Mouse (Mus musculus) hindbrain, embryonic 16.5 days (tissue): ENCODE data around the gene Olfr1494. TPM values are rescaled to one million over a fixed set of nuclear protein-coding genes. Genes with fewer than 3 reads are reported as not detected.

Source experiments
- ATAC-seq: fragments of 200-750 bp; cut with Nextera tagmentation; 2 replicates; pipeline ENCODE4 v1.8.0; 2017; ENCODE audit warnings: moderate TSS enrichment, moderate library complexity
- H3K27ac ChIP-seq: fragments of 300-500 bp; sonication (generic); 2 replicates; pipeline ENCODE4 v1.5.1; 2014; ENCODE audit warnings: low read depth, mild to moderate bottlenecking, control low read depth, low read length, moderate library complexity
- H3K27me3 ChIP-seq: fragments of 300-500 bp; sonication (generic); replicated peaks from 2 replicates; pipeline ENCODE4 v1.6.1; 2014; ENCODE audit warnings: low read length; ENCODE audit not compliant: control insufficient read depth, insufficient read depth
- H3K36me3 ChIP-seq: fragments of 300-500 bp; sonication (generic); 2 replicates; pipeline ENCODE4 v1.6.1; 2014; ENCODE audit warnings: mild to moderate bottlenecking, low read length, moderate library complexity, mixed read lengths; ENCODE audit not compliant: control insufficient read depth, insufficient read depth
- H3K4me1 ChIP-seq: fragments of 300-500 bp; sonication (generic); 2 replicates; pipeline ENCODE4 v1.6.1; 2014; ENCODE audit warnings: low read depth, low read length; ENCODE audit not compliant: control insufficient read depth, insufficient read depth
- H3K4me2 ChIP-seq: fragments of 300-500 bp; sonication (generic); 2 replicates; pipeline ENCODE4 v1.6.1; 2014; ENCODE audit warnings: mild to moderate bottlenecking, low read length, control low read depth, moderate library complexity
- H3K4me3 ChIP-seq: fragments of 300-500 bp; sonication (generic); 2 replicates; pipeline ENCODE4 v1.5.1; 2014; ENCODE audit warnings: mild to moderate bottlenecking, low read length, control low read depth, moderate library complexity
- H3K9ac ChIP-seq: fragments of 300-500 bp; sonication (generic); 2 replicates; pipeline ENCODE4 v1.6.1; 2014; ENCODE audit warnings: low read depth, mild to moderate bottlenecking, control low read depth, low read length, moderate library complexity
- H3K9me3 ChIP-seq: fragments of 300-500 bp; sonication (generic); 2 replicates; pipeline ENCODE4 v1.6.1; 2014; ENCODE audit warnings: mild to moderate bottlenecking, low read length, moderate library complexity; ENCODE audit not compliant: control insufficient read depth
- WGBS: fragments of 180-500 bp; shearing (Covaris S2); extraction: QIAGEN DNeasy Blood & Tissue Kit; methylation state at CpG from one replicate; pipeline ENCODE4 v1.1.7; 2014; 5-methylcytosine and 5-hydroxymethylcytosine counted together
- polyA plus RNA-seq: library from polyadenylated mRNA; unstranded; fragments of >200 nt; fragmentation: Nextera tagmentation; extraction: Ambion mirVana; gene quantifications from 2 replicates; pipeline ENCODE4 v1.2.1, GENCODE M21; 2015

Gene Olfr1494
- not detected in 2 replicates for polyA plus RNA-seq

DNA sequence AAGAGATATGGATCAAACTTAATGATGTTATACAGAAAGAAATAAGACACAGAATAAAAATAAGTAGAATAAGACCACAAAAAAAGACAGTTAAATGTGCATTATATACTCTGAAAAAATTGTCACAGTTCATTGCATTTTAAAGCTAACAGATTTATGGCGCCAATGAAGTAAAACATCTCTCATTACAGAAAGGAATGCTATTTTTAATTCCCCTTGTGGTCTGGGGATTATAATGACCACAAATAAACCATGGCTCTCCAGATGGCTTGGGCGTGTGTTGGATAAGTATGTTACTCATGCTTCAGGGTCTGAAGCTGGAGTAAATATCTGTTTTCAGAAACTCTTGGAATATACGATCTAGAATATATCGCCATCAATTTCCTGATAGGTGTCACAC is at the start of gene Olfr1494:
Gene Olfr1494, plus strand, starts transcription at position 301 of the 400 bp plus-strand sequence.
- no peak within 1 kb of the TSS for H3K27ac ChIP-seq
- H3K27me3 ChIP-seq, result no peaks in the 10 kb centered on the region
- no peak within 1 kb of the TSS for H3K4me2 ChIP-seq
- H3K36me3 ChIP-seq, result no peaks in the 10 kb centered on the region
- H3K4me1 ChIP-seq, result no peaks in the 10 kb centered on the region
- H3K9me3 ChIP-seq, result no peaks in the 10 kb centered on the region
- 90% methylated on average over 4 of the region's 4 CpGs for WGBS
- no peak within 1 kb of the TSS for H3K4me3 ChIP-seq
- H3K9ac ChIP-seq, result no peak within 1 kb of the TSS
- ATAC-seq, result no peak

DNA sequence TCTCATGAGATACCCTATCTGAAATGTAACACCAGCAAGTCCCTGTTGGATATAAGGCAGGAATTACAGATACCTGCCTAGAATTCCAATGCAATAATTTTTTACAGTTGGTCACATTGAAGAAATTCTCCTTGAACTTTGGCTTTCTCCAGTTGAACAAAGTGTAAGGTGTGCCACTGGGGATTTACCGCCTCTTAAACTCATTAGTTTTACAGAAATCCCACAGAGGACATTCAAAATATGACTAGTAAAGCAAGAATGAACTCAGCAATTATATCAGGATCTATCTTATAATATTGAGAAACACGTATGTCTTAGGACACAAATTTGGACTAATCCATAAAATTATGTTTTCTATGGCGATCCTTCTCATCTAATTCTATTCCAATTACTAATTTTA is 42.6 kb upstream of the Olfr1494 start, which contains the start of gene Olfr1491:
Gene Olfr1491, plus strand, starts transcription at position 301 of the 400 bp plus-strand sequence.
- WGBS, result 77% methylated on average over 3 of the region's 3 CpGs
- no peak for ATAC-seq
- Histone ChIP-seq H3K9ac (no peak within 1 kb of the TSS), H3K36me3 (no peaks in the 10 kb centered on the region), H3K9me3 (no peaks in the 10 kb centered on the region), H3K4me3 (no peak within 1 kb of the TSS), H3K27me3 (no peaks in the 10 kb centered on the region), H3K4me1 (no peaks in the 10 kb centered on the region), H3K27ac (no peak within 1 kb of the TSS), H3K4me2 (no peak within 1 kb of the TSS)

DNA sequence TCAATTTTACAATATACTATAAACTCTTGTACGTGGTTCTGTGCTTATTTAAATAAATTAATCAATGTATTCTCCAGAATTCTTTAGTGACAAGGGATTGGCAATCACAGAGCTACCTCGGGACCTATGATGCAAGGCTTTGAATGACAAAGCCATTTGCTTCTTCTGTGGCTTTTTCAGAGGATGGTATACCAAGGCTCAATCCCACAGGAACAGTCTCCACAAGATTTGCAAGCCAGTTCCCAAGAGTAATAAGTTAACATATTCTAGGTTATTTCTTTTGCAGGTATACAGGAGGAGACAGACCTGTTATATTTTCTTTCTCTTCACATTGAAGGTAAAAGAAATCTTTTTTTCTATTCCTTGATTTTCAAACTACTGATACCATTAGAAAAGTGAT is 16.6 kb upstream of the Olfr1494 start, which contains the start of gene Olfr1493-ps1:
Gene Olfr1493-ps1, plus strand, starts transcription at position 301 of the 400 bp plus-strand sequence.
- no peaks in the 10 kb centered on the region for H3K27me3 ChIP-seq
- no peak within 1 kb of the TSS for H3K9ac ChIP-seq
- no peaks in the 10 kb centered on the region for H3K36me3 ChIP-seq
- no peaks in the 10 kb centered on the region for H3K9me3 ChIP-seq
- no peak within 1 kb of the TSS for H3K4me3 ChIP-seq
- H3K27ac ChIP-seq, result no peak within 1 kb of the TSS
- ATAC-seq, result no peak
- WGBS, result 56% methylated on average over 2 of the region's 2 CpGs
- no peaks in the 10 kb centered on the region for H3K4me1 ChIP-seq
- no peak within 1 kb of the TSS for H3K4me2 ChIP-seq

DNA sequence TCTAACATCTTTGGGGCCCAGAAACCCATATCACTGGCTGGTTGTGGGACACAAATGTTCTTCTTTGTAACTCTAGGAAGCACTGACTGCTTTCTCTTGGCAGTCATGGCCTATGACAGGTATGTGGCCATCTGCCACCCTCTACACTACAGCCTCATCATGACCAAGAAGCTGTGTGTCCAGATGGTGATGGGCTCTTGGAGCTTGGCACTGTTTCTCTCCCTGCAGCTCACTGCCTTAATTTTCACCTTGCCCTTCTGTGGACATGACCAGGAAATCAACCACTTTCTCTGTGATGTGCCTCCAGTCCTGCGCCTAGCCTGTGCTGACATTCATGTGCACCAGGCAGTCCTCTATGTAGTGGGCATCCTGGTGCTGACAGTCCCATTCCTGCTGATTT is 9.8 kb downstream of the Olfr1494 start:
- Histone ChIP-seq H3K27me3 (no peaks in the 10 kb centered on the region), H3K4me1 (no peaks in the 10 kb centered on the region), H3K9ac (no peak overlapping the region), H3K4me3 (no peak overlapping the region), H3K9me3 (no peaks in the 10 kb centered on the region), H3K27ac (no peak overlapping the region), H3K36me3 (no peaks in the 10 kb centered on the region), H3K4me2 (no peak overlapping the region)
- ATAC-seq, result no peak
- 92% methylated on average over 1 of the region's 1 CpGs for WGBS

DNA sequence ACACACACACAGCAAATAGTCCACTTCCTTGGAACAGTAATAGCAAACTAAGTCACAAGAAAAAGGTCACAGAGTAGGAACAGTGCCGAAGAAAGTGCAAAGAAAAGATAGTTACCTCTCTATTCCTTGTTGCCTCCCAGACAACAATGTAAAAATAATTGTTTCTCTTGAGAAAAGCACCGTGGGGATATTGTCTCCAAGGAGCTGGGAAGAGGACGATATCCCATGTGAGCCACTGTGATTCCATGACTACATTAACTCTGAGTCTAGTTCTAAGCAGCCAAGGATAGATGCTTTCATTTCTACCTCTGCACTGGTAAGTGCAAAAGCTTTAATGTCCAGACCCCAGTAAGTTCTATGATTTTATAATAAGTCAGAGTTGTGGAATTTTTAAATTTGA is 24.8 kb downstream of the Olfr1494 start, which contains the start of gene Olfr1495:
Gene Olfr1495, plus strand, starts transcription at position 301 of the 400 bp plus-strand sequence.
- no peak for ATAC-seq
- no peaks in the 10 kb centered on the region for H3K4me1 ChIP-seq
- H3K4me3 ChIP-seq, result no peak within 1 kb of the TSS
- H3K27ac ChIP-seq, result no peak within 1 kb of the TSS
- H3K27me3 ChIP-seq, result no peaks in the 10 kb centered on the region
- no peak within 1 kb of the TSS for H3K9ac ChIP-seq
- no peak within 1 kb of the TSS for H3K4me2 ChIP-seq
- no peaks in the 10 kb centered on the region for H3K36me3 ChIP-seq
- WGBS, result 80% methylated on average over 3 of the region's 3 CpGs
- H3K9me3 ChIP-seq, result no peaks in the 10 kb centered on the region

DNA sequence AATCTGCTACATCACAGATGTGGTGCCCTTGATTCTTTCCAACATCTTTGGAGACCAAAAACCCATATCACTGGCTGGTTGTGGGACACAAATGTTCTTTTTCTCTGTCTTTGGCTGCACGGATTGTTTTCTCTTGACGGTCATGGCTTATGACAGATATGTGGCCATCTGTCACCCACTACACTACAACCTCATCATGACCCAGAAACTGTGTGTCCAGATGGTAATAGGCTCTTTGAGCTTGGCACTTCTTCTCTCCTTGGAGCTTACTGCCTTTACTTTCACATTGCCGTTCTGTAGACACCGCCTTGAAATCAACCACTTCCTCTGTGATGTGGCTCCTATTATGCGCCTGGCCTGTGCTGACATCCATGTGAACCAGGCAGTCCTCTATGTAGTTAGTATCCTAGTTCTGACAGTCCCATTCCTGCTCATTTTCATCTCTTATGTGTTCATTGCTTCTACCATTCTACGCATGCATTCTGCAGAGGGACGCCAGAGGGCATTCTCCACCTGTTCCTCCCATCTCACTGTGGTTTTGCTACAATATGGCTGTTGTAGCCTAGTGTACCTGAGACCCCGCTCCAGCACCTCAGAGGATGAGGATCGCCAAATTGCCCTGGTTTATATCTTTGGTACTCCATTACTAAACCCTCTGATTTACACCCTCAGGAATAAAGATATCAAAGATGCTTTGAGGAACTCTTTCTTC is 29.2 kb downstream of the Olfr1494 start:
- ATAC-seq, result no peak
- WGBS, result 92% methylated on average over 9 of the region's 9 CpGs
- no peak overlapping the region for H3K27ac ChIP-seq

DNA sequence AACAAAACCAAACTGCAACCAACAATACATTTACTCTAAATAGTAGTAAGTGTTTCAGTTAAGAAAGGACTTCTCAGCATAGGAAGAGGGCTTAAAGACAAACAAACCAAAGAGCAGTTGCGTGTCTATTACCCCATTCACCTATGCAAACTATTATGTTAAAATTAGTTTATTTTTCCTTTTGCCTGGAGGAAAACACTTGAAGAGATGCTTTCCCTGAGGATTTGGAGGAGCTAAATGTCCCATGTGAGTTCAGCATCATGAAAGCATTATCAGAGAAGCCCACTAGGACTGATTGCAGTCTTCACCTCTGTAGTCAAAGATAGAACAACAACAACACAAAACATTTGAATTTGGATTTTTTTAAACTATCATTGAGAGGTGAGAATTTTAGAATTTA is 38.0 kb downstream of the Olfr1494 start, which contains the start of gene Olfr1496:
Gene Olfr1496, plus strand, starts transcription at position 301 of the 400 bp plus-strand sequence.
- Histone ChIP-seq H3K27me3 (no peaks in the 10 kb centered on the region), H3K4me3 (no peak within 1 kb of the TSS), H3K36me3 (no peaks in the 10 kb centered on the region), H3K9ac (no peak within 1 kb of the TSS), H3K4me1 (no peaks in the 10 kb centered on the region), H3K4me2 (no peak within 1 kb of the TSS), H3K9me3 (no peaks in the 10 kb centered on the region), H3K27ac (no peak within 1 kb of the TSS)
- WGBS, result 87% methylated on average over 1 of the region's 1 CpGs
- ATAC-seq, result no peak

More for the DNA sequence above, 29.2 kb downstream of the Olfr1494 start:
- H3K4me3 ChIP-seq, result no peak overlapping the region
- no peaks in the 10 kb centered on the region; the same call in 1 of the 2 replicates for H3K9me3 ChIP-seq
- no peaks in the 10 kb centered on the region for H3K4me1 ChIP-seq
- H3K36me3 ChIP-seq, result no peaks in the 10 kb centered on the region
- no peak overlapping the region for H3K4me2 ChIP-seq
- H3K9ac ChIP-seq, result no peak overlapping the region
- no peaks in the 10 kb centered on the region for H3K27me3 ChIP-seq

DNA sequence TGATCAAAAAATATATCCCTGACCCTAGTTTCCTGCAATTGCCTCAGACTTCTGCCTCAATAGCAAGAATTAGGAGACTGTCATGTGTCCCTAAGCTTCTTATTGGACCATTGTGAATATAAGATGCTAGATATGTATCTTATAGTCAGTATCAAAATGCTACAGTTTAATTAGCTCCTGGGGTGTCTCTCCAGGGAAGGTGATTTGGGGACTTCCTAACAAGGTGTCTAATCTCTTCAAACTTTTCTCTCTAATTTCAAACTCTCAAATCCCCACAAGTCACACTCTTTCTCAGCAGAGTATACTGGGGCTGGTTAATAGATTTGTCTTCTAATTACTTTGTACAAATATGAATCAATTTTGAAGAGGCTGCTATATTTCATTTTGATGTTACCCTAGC is 58.6 kb downstream of the Olfr1494 start, which contains the start of gene Olfr1497:
Gene Olfr1497, minus strand, starts transcription at position 101 of the 400 bp plus-strand sequence.
- Histone ChIP-seq H3K4me3 (no peak within 1 kb of the TSS), H3K4me2 (no peak within 1 kb of the TSS), H3K27ac (no peak within 1 kb of the TSS), H3K9me3 (no peaks in the 10 kb centered on the region), H3K4me1 (no peaks in the 10 kb centered on the region), H3K36me3 (no peaks in the 10 kb centered on the region), H3K9ac (no peak within 1 kb of the TSS), H3K27me3 (no peaks in the 10 kb centered on the region)
- ATAC-seq, result no peak
